Mouse (Mus musculus) left cerebral cortex, adult 9 months (tissue): Measurements from ENCODE around the gene Olfr1265.

Experiments
- DNase-seq, 2 experiments: peaks; one replicate each; pipeline ENCODE4 v3.0.0; 2022; ENCODE audit warnings: low spot score in 2 of 2

Olfr1265 gene

DNA sequence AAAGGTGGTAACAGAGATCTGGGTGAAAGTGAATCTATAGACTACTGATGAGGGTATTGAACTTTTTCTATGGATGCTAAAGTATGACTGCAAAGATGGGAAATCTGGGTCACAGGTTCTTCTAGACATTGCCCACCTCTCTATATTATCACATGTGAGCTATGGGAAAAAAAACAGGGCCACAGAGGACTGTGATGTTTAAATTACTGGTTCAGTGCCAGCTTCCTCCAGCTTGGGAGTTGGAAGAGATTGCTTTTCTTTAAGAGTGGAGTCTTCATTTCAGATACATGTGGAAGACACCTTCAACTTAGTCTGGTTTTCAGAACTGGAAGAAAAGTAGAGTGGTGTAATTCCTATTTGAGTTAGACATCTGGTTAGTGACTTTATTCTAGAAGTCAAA lies at the start of gene Olfr1265:
Gene Olfr1265, plus strand, starts transcription at position 301 of the 400 bp plus-strand sequence.
- DNase-seq = no peak

DNA sequence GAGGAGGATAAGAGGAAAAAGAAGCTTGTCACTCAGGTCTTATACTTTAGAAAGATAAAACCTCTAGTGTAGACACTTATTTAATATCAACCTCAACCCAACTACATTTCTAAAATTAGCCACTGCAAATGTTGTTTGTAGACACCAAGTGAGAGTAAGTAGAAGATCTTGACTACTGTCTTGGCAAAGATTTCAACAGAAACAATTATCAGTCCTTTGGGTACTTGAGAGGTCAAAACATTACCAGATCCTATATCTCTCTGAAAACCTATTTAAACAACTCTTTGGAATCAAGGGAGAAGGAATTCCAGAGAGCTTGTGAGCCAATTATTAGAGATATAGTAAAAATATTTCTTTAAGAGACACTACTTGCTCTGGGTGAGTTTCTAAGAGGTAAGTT lies 44.2 kb upstream of the Olfr1265 start, which contains the start of gene Olfr1261:
Gene Olfr1261, plus strand, starts transcription at position 301 of the 400 bp plus-strand sequence.
- DNase-seq = no peak

- no peak for DNase-seq
Measured at GRCm38 (mm10) chr2:89999845-90000244, 35.3 kb upstream of the Olfr1265 start, which contains the start of gene Olfr1262. Gene Olfr1262 (plus strand): TSS chr2:90000145.

- DNase-seq = no peak
Measured at GRCm38 (mm10) chr2:90011831-90012230, 23.3 kb upstream of the Olfr1265 start, which contains the start of gene Olfr1263. Gene Olfr1263 (plus strand): TSS chr2:90012131.

GRCm38 (mm10) chr2:90025477-90025876 lies 9.7 kb upstream of the Olfr1265 start, which contains the start of gene Olfr1264:
Gene Olfr1264 (minus strand): TSS chr2:90025577.
- DNase-seq = no peak

GRCm38 (mm10) chr2:90063494-90063893 lies 28.4 kb downstream of the Olfr1265 start, which contains the start of gene Olfr140:
Gene Olfr140 (minus strand): TSS chr2:90063594.
- no peak for DNase-seq

DNA sequence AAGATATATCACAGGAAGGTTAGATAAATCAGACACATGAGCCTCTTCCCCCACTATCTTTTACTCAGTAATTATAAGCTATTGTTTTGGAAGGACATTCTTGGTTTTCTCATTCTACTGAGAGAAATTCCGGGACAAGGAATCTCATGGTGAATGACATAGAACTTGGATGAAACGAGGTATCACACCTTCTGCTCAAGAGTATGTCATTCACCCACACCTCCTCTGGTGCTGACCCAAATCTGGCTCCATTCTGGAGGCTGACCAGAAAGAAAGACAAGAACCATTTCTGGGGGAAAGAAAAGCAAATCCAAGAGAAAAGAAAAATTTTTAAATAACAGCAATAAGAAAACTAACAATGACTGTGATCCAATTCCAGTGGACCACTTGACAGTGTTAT lies 34.9 kb downstream of the Olfr1265 start:
- no peak for DNase-seq
